Mouse (Mus musculus): Measurements from ENCODE around the gene Eaf2. TPM values are rescaled to one million over a fixed set of nuclear protein-coding genes. Genes with fewer than 3 reads are reported as not detected.
A peak's percentile ranks its signal among the peaks of the same experiment; 100 is the strongest.

The Eaf2 gene
- total RNA-seq, 1 experiment = 1.2 TPM

GRCm38 (mm10) chr16:36813680-36814079 lies 61.1 kb downstream of the Eaf2 start:
- Histone ChIP-seq H3K36me3 (ENCODE audit: control insufficient read depth, insufficient read depth, low read length, poor library complexity, severe bottlenecking) (no peaks in the 10 kb centered on the region), H3K4me1 (ENCODE audit: control insufficient read depth in 2 of 2, insufficient read depth in 2 of 2, low read length in 2 of 2, poor library complexity in 1 of 2) (no peaks in the 10 kb centered on the region; a peak in 1 of 4 replicates), H3K4me3 (ENCODE audit: insufficient read depth in 1 of 2, low read depth in 1 of 2, low read length in 2 of 2, poor library complexity in 1 of 2, severe bottlenecking in 1 of 2) (no peak overlapping the region), H3K27ac (ENCODE audit: insufficient read depth, low read depth, low read length, poor library complexity, severe bottlenecking) (no peak overlapping the region), H3K9ac (ENCODE audit: insufficient read depth, low read depth, low read length, poor library complexity, severe bottlenecking) (no peak overlapping the region), H3K9me3 (ENCODE audit: control insufficient read depth, insufficient read depth, low read depth, low read length) (no peaks in the 10 kb centered on the region)
- no peak for TF ChIP-seq HCFC1 (IDR thresholded peaks at IDR 0.05; ENCODE audit: borderline replicate concordance, insufficient read depth, low read length)
- no peak for TF ChIP-seq MAFK (IDR thresholded peaks at IDR 0.05; ENCODE audit: insufficient read depth, low read depth, low read length)
- no peak for TF ChIP-seq ZC3H11A (IDR thresholded peaks at IDR 0.05; ENCODE audit: borderline replicate concordance, low read depth, low read length)
- no peak for TF ChIP-seq CHD2 (IDR thresholded peaks at IDR 0.05; ENCODE audit: low read depth, low read length)
- no peak for TF ChIP-seq ZNF384 (IDR thresholded peaks at IDR 0.05; ENCODE audit: low read depth, low read length)
- DNase-seq (ENCODE audit: low read depth, low spot score) = no peak
- in situ Hi-C loops (cut with MboI; ENCODE audit: low sequenced_read_pairs in 2 of 2, unreplicated experiment in 2 of 2) = loop anchor here in 1 of 2 experiments (10.0 kb wide), 1 partner anchor 339 kb away; no protein-coding TSS in a partner anchor

DNA sequence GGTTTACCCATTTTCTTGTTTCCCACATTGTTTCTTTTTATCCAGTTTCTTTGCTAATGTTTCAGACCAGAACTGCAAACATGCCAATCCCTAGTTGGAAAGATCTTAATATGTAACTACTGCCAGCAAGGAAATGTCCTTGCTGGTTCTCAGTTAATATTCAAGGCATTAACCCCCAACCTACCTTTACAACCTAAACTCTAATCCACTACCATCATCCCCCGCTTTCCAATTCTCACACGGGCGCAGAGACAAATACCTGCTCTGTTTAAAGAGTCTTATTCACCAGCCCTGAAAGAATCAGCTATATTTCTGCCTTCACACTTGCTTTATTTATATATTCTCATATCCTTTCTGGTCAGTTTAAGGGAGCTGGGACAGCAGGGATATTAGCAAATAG lies 66.2 kb downstream of the Eaf2 start:
- Histone ChIP-seq H3K9me3 (ENCODE audit: control insufficient read depth, insufficient read depth, low read depth, low read length) (no peaks in the 10 kb centered on the region), H3K36me3 (ENCODE audit: control insufficient read depth, insufficient read depth, low read length, poor library complexity, severe bottlenecking) (no peaks in the 10 kb centered on the region), H3K4me1 (ENCODE audit: control insufficient read depth in 2 of 2, insufficient read depth in 2 of 2, low read length in 2 of 2, poor library complexity in 1 of 2) (no peaks in the 10 kb centered on the region), H3K27ac (ENCODE audit: insufficient read depth, low read depth, low read length, poor library complexity, severe bottlenecking) (no peak overlapping the region), H3K9ac (ENCODE audit: insufficient read depth, low read depth, low read length, poor library complexity, severe bottlenecking) (no peak overlapping the region), H3K4me3 (ENCODE audit: insufficient read depth in 1 of 2, low read depth in 1 of 2, low read length in 2 of 2, poor library complexity in 1 of 2, severe bottlenecking in 1 of 2) (no peak overlapping the region)
- no peak for TF ChIP-seq MAFK (IDR thresholded peaks at IDR 0.05; ENCODE audit: insufficient read depth, low read depth, low read length)
- TF ChIP-seq ZNF384 (IDR thresholded peaks at IDR 0.05; ENCODE audit: low read depth, low read length) = no peak
- TF ChIP-seq ZC3H11A (IDR thresholded peaks at IDR 0.05; ENCODE audit: borderline replicate concordance, low read depth, low read length) = no peak
- TF ChIP-seq HCFC1 (IDR thresholded peaks at IDR 0.05; ENCODE audit: borderline replicate concordance, insufficient read depth, low read length) = no peak
- TF ChIP-seq CHD2 (IDR thresholded peaks at IDR 0.05; ENCODE audit: low read depth, low read length) = no peak
- in situ Hi-C loops (cut with MboI; ENCODE audit: low sequenced_read_pairs in 2 of 2, unreplicated experiment in 2 of 2) = no loop called here
- DNase-seq (ENCODE audit: low read depth, low spot score) = no peak

DNA sequence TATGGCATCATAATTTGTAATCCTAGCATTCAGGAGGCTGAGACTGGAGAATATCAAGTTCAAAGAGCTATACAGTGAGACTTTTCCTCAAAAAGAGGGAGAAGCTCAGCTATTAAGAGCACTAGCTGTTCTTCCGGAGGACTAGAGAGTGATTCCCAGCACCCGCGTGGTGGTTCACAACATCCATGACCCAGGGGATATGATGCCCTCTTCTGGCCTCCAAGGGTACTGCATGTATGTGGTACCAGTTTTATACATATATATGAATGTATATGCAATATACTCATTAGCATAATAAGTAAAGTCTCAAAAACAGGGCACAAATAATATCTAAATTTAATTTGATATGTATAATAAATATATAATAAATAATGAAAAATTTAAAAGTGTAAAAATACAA lies 72.4 kb downstream of the Eaf2 start:
- Histone ChIP-seq H3K36me3 (ENCODE audit: control insufficient read depth, insufficient read depth, low read length, poor library complexity, severe bottlenecking) (no peaks in the 10 kb centered on the region), H3K4me1 (ENCODE audit: control insufficient read depth in 2 of 2, insufficient read depth in 2 of 2, low read length in 2 of 2, poor library complexity in 1 of 2) (no peaks in the 10 kb centered on the region), H3K27ac (ENCODE audit: insufficient read depth, low read depth, low read length, poor library complexity, severe bottlenecking) (no peak overlapping the region), H3K4me3 (ENCODE audit: insufficient read depth in 1 of 2, low read depth in 1 of 2, low read length in 2 of 2, poor library complexity in 1 of 2, severe bottlenecking in 1 of 2) (no peak overlapping the region), H3K9ac (ENCODE audit: insufficient read depth, low read depth, low read length, poor library complexity, severe bottlenecking) (no peak overlapping the region), H3K9me3 (ENCODE audit: control insufficient read depth, insufficient read depth, low read depth, low read length) (no peaks in the 10 kb centered on the region)
- peak; percentile 12 for DNase-seq (ENCODE audit: low read depth, low spot score)
- in situ Hi-C loops (cut with MboI; ENCODE audit: low sequenced_read_pairs in 2 of 2, unreplicated experiment in 2 of 2) = no loop called here
- no peak for TF ChIP-seq HCFC1 (IDR thresholded peaks at IDR 0.05; ENCODE audit: borderline replicate concordance, insufficient read depth, low read length)
- TF ChIP-seq ZC3H11A (IDR thresholded peaks at IDR 0.05; ENCODE audit: borderline replicate concordance, low read depth, low read length) = 0 out of 2 replicates have a peak, but pooled peaks have one; percentile 18

GRCm38 (mm10) chr16:36798334-36798733 lies 76.5 kb downstream of the Eaf2 start:
- Histone ChIP-seq H3K9ac (ENCODE audit: insufficient read depth, low read depth, low read length, poor library complexity, severe bottlenecking) (no peak overlapping the region), H3K36me3 (ENCODE audit: control insufficient read depth, insufficient read depth, low read length, poor library complexity, severe bottlenecking) (no peaks in the 10 kb centered on the region), H3K27ac (ENCODE audit: insufficient read depth, low read depth, low read length, poor library complexity, severe bottlenecking) (no peak overlapping the region), H3K4me1 (ENCODE audit: control insufficient read depth in 2 of 2, insufficient read depth in 2 of 2, low read length in 2 of 2, poor library complexity in 1 of 2) (no peaks in the 10 kb centered on the region), H3K4me3 (ENCODE audit: insufficient read depth in 1 of 2, low read depth in 1 of 2, low read length in 2 of 2, poor library complexity in 1 of 2, severe bottlenecking in 1 of 2) (no peak overlapping the region), H3K9me3 (ENCODE audit: control insufficient read depth, insufficient read depth, low read depth, low read length) (no peaks in the 10 kb centered on the region)
- in situ Hi-C loops (cut with MboI; ENCODE audit: low sequenced_read_pairs in 2 of 2, unreplicated experiment in 2 of 2) = loop anchor here in 1 of 2 experiments (25.0 kb wide), 1 partner anchor 311 kb away; no protein-coding TSS in a partner anchor
- TF ChIP-seq HCFC1 (IDR thresholded peaks at IDR 0.05; ENCODE audit: borderline replicate concordance, insufficient read depth, low read length) (no peak), CHD2 (IDR thresholded peaks at IDR 0.05; ENCODE audit: low read depth, low read length) (no peak), ZNF384 (IDR thresholded peaks at IDR 0.05; ENCODE audit: low read depth, low read length) (no peak), ZC3H11A (IDR thresholded peaks at IDR 0.05; ENCODE audit: borderline replicate concordance, low read depth, low read length) (no peak), MAFK (IDR thresholded peaks at IDR 0.05; ENCODE audit: insufficient read depth, low read depth, low read length) (no peak)
- DNase-seq (ENCODE audit: low read depth, low spot score) = no peak

DNA sequence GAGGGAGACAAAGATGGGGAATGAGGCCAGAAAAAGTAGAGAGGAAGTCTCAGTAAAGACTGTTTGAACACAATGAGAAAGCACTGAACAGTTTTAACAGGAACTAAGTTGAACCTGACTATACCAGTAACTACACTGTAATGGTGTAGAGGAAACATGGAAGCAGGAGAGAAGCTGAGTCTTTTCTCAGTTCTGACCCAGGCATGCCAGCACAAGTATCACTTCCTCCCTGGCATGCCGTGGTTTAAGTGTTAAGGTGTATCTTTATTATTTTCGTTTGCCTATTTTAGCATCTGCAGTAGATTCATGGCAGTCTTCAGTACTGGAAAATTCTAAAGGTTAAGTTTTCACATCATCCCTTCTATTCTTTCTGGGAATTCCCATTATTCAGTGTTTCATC lies 79.8 kb downstream of the Eaf2 start:
- no peak for TF ChIP-seq ZNF384 (IDR thresholded peaks at IDR 0.05; ENCODE audit: low read depth, low read length)
- no peak for TF ChIP-seq MAFK (IDR thresholded peaks at IDR 0.05; ENCODE audit: insufficient read depth, low read depth, low read length)
- TF ChIP-seq ZC3H11A (IDR thresholded peaks at IDR 0.05; ENCODE audit: borderline replicate concordance, low read depth, low read length) = no peak
- no peak for TF ChIP-seq CHD2 (IDR thresholded peaks at IDR 0.05; ENCODE audit: low read depth, low read length)
- TF ChIP-seq HCFC1 (IDR thresholded peaks at IDR 0.05; ENCODE audit: borderline replicate concordance, insufficient read depth, low read length) = no peak
- no peaks in the 10 kb centered on the region for H3K36me3 ChIP-seq (ENCODE audit: control insufficient read depth, insufficient read depth, low read length, poor library complexity, severe bottlenecking)

More for the DNA sequence above, 79.8 kb downstream of the Eaf2 start:
- Histone ChIP-seq H3K9ac (ENCODE audit: insufficient read depth, low read depth, low read length, poor library complexity, severe bottlenecking) (no peak overlapping the region), H3K9me3 (ENCODE audit: control insufficient read depth, insufficient read depth, low read depth, low read length) (no peaks in the 10 kb centered on the region), H3K4me1 (ENCODE audit: control insufficient read depth in 2 of 2, insufficient read depth in 2 of 2, low read length in 2 of 2, poor library complexity in 1 of 2) (no peaks in the 10 kb centered on the region), H3K27ac (ENCODE audit: insufficient read depth, low read depth, low read length, poor library complexity, severe bottlenecking) (no peak overlapping the region), H3K4me3 (ENCODE audit: insufficient read depth in 1 of 2, low read depth in 1 of 2, low read length in 2 of 2, poor library complexity in 1 of 2, severe bottlenecking in 1 of 2) (no peak overlapping the region)
- in situ Hi-C loops (cut with MboI; ENCODE audit: low sequenced_read_pairs in 2 of 2, unreplicated experiment in 2 of 2) = loop anchor here in 1 of 2 experiments (25.0 kb wide), 1 partner anchor 308 kb away; no protein-coding TSS in a partner anchor
- no peak for DNase-seq (ENCODE audit: low read depth, low spot score)

Measured in ES-E14 (cell line).